Mouse (Mus musculus): Measurements from ENCODE around the gene Gzmm.

DNA sequence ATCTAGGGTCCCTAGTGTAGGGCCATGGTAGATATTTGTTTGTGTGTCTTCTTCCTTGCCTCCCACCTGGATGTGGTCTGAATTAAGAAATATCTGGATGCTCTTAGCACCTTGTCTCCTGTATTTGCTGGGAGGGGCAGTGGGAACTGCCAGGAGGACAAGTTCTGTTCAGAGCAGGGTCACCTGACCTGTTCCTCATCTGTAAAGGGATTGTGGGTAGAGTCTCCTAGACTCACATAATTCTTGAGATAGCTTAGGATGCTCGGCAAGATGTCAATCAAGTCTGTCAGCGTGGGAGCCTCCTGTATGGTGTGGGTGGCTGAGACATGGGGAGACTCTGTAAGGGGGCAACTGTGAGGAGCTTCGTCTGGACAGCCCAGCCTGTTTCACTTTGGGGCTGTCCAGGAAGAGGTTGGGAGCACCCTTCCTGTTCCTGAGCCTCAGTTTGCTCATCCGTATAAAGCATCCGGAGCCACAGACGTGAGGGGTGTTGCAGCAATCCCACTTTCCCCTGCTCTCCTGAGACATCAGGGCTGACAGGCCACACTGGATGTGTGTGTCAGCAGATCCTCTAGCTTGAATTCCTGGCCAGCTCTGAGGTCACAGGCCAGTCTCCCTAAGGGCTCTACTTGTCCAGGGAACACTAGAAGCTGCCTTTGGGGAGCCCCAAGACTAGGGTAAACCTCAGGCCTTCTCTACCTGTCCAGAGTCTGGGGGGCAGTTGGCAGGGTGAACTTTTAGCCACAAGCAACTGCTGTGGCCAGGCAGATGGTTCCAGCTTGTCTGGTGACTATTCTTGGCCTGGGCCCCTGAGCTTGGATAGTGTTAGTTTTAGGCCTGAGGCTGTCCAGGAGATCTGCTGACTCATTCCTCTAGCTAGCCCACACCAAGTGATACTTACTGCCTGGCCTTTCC, 4.8 kb upstream of the Gzmm start:
- no peak for TF ChIP-seq POLR2A (IDR thresholded peaks at IDR 0.05; ENCODE audit: extremely low read depth, insufficient read depth, low read length)
- TF ChIP-seq CTCF (IDR thresholded peaks at IDR 0.05; ENCODE audit: low read depth, low read length), result no peak

Measured in liver, adult 2 months (tissue).